Mouse (Mus musculus) lung, embryonic 16.5 days (tissue): Measurements from ENCODE around the gene Lrrc75b. TPM values are rescaled to one million over a fixed set of nuclear protein-coding genes. Genes with fewer than 3 reads are reported as not detected.
"Not testable (repeated sequence)": the region's sequence is repeated elsewhere in the genome, so short reads cannot be mapped to it uniquely, and the experiment has no call there.

ENCODE experiments used
- ATAC-seq: fragments of 200-750 bp; cut with Nextera tagmentation; 2 replicates; pipeline ENCODE4 v1.8.0; 2017; ENCODE audit warnings: low read depth, mild to moderate bottlenecking, moderate library complexity
- H3K27ac ChIP-seq: fragments of 300-500 bp; sonication (generic); 2 replicates; pipeline ENCODE4 v1.5.1; 2014; ENCODE audit warnings: mild to moderate bottlenecking, control low read depth, low read length
- H3K27me3 ChIP-seq: fragments of 300-500 bp; sonication (generic); 2 replicates; pipeline ENCODE4 v1.6.1; 2014; ENCODE audit warnings: low read depth, low read length, mixed read lengths; ENCODE audit not compliant: control insufficient read depth, insufficient read depth
- H3K36me3 ChIP-seq: fragments of 300-500 bp; sonication (generic); 2 replicates; pipeline ENCODE4 v1.6.1; 2014; ENCODE audit warnings: low read length; ENCODE audit not compliant: control insufficient read depth, insufficient read depth
- H3K4me1 ChIP-seq: fragments of 300-500 bp; sonication (generic); replicated peaks from 2 replicates; pipeline ENCODE4 v1.6.1; 2014; ENCODE audit warnings: low read length, mixed read lengths; ENCODE audit not compliant: control insufficient read depth, insufficient read depth
- H3K4me2 ChIP-seq: fragments of 300-500 bp; sonication (generic); 2 replicates; pipeline ENCODE4 v1.6.1; 2014; ENCODE audit warnings: low read depth, low read length, control low read depth
- H3K4me3 ChIP-seq: fragments of 300-500 bp; sonication (generic); 2 replicates; pipeline ENCODE4 v1.5.1; 2014; ENCODE audit warnings: mild to moderate bottlenecking, low read length, control low read depth
- H3K9ac ChIP-seq: fragments of 300-500 bp; sonication (generic); 2 replicates; pipeline ENCODE4 v1.6.1; 2014; ENCODE audit warnings: low read length, control low read depth
- H3K9me3 ChIP-seq: fragments of 300-500 bp; sonication (generic); 2 replicates; pipeline ENCODE4 v1.6.1; 2016; ENCODE audit warnings: low read length; ENCODE audit not compliant: control insufficient read depth
- WGBS: fragments of 180-500 bp; shearing (Covaris S2); extraction: QIAGEN DNeasy Blood & Tissue Kit; methylation state at CpG from one replicate; pipeline ENCODE4 v1.1.7; 2014; 5-methylcytosine and 5-hydroxymethylcytosine counted together
- polyA plus RNA-seq: library from polyadenylated mRNA; unstranded; fragments of >200 nt; fragmentation: Nextera tagmentation; extraction: Ambion mirVana; gene quantifications from 2 replicates; pipeline ENCODE4 v1.2.1, GENCODE M21; 2015

Gene Lrrc75b
- polyA plus RNA-seq, 1 experiment from 2014 or later: 1.7 TPM

- Histone ChIP-seq H3K27me3 (no peaks in the 10 kb centered on the region), H3K4me1 (no peaks in the 10 kb centered on the region), H3K4me3 (no peak overlapping the region), H3K9me3 (no peaks in the 10 kb centered on the region), H3K9ac (no peak overlapping the region), H3K4me2 (no peak overlapping the region), H3K27ac (no peak overlapping the region), H3K36me3 (no peaks in the 10 kb centered on the region)
- ATAC-seq: no peak
- 51% methylated on average over 9 of the region's 9 CpGs for WGBS
Measured at GRCm38 (mm10) chr10:75571937-75572336, 11.8 kb upstream of the Lrrc75b start.

GRCm38 (mm10) chr10:75570981-75571657 is 11.0 kb upstream of the Lrrc75b start:
- no peak overlapping the region for H3K4me3 ChIP-seq
- no peak for ATAC-seq
- no peaks in the 10 kb centered on the region for H3K27me3 ChIP-seq
- 35% methylated on average over 10 of the region's 10 CpGs for WGBS
- H3K4me1 ChIP-seq: no peaks in the 10 kb centered on the region
- no peak overlapping the region for H3K4me2 ChIP-seq
- no peaks in the 10 kb centered on the region for H3K36me3 ChIP-seq
- no peaks in the 10 kb centered on the region for H3K9me3 ChIP-seq
- no peak overlapping the region for H3K27ac ChIP-seq
- H3K9ac ChIP-seq: no peak overlapping the region

- H3K4me1 ChIP-seq: no peaks in the 10 kb centered on the region
- no peak overlapping the region for H3K9ac ChIP-seq
- 12% methylated on average over 4 of the region's 4 CpGs for WGBS
- H3K4me2 ChIP-seq: no peak overlapping the region
- no peaks in the 10 kb centered on the region for H3K36me3 ChIP-seq
- no peak overlapping the region for H3K27ac ChIP-seq
- H3K4me3 ChIP-seq: no peak overlapping the region
- ATAC-seq: no peak
- H3K27me3 ChIP-seq: no peaks in the 10 kb centered on the region
- no peaks in the 10 kb centered on the region for H3K9me3 ChIP-seq
Measured at GRCm38 (mm10) chr10:75568851-75569250, 8.7 kb upstream of the Lrrc75b start.

- peak; percentile 35; the same call in 1 of the 2 replicates for ATAC-seq
Measured at GRCm38 (mm10) chr10:75568441-75568840, 8.3 kb upstream of the Lrrc75b start.

GRCm38 (mm10) chr10:75568029-75568428 is 7.9 kb upstream of the Lrrc75b start:
- H3K4me3 ChIP-seq: no peak overlapping the region
- H3K27ac ChIP-seq: no peak overlapping the region
- no peaks in the 10 kb centered on the region for H3K27me3 ChIP-seq
- ATAC-seq: no peak
- H3K4me1 ChIP-seq: no peaks in the 10 kb centered on the region
- no peak overlapping the region for H3K4me2 ChIP-seq
- WGBS: 22% methylated on average over 5 of the region's 5 CpGs
- H3K9ac ChIP-seq: no peak overlapping the region
- no peaks in the 10 kb centered on the region for H3K36me3 ChIP-seq
- H3K9me3 ChIP-seq: no peaks in the 10 kb centered on the region

More at GRCm38 (mm10) chr10:75568441-75568840, 8.3 kb upstream of the Lrrc75b start:
- H3K4me1 ChIP-seq: no peaks in the 10 kb centered on the region
- H3K9ac ChIP-seq: no peak overlapping the region
- H3K9me3 ChIP-seq: no peaks in the 10 kb centered on the region
- no peak overlapping the region for H3K27ac ChIP-seq
- no peaks in the 10 kb centered on the region for H3K36me3 ChIP-seq
- H3K4me3 ChIP-seq: no peak overlapping the region
- no peaks in the 10 kb centered on the region for H3K27me3 ChIP-seq
- H3K4me2 ChIP-seq: 0 out of 2 replicates have a peak overlapping the region, but pooled peaks have one; percentile 1
- 6% methylated on average over 11 of the region's 11 CpGs for WGBS

- not testable (repeated sequence) for H3K4me2 ChIP-seq, H3K9ac ChIP-seq, H3K4me3 ChIP-seq, ATAC-seq, H3K36me3 ChIP-seq, H3K9me3 ChIP-seq, H3K4me1 ChIP-seq, H3K27me3 ChIP-seq, H3K27ac ChIP-seq
- 80% methylated on average over 2 of the region's 2 CpGs for WGBS
Measured at GRCm38 (mm10) chr10:75566765-75567164, 6.6 kb upstream of the Lrrc75b start.

GRCm38 (mm10) chr10:75566321-75566720 is 6.2 kb upstream of the Lrrc75b start:
- no peak overlapping the region for H3K9ac ChIP-seq
- no peak overlapping the region for H3K27ac ChIP-seq
- no peaks in the 10 kb centered on the region for H3K4me1 ChIP-seq
- ATAC-seq: no peak
- H3K9me3 ChIP-seq: no peaks in the 10 kb centered on the region
- H3K36me3 ChIP-seq: no peaks in the 10 kb centered on the region
- H3K4me2 ChIP-seq: no peak overlapping the region
- no peak overlapping the region for H3K4me3 ChIP-seq
- peaks cover 2% of the 10 kb centered on the region; the same call in 1 of the 2 replicates for H3K27me3 ChIP-seq
- 77% methylated on average over 5 of the region's 5 CpGs for WGBS

GRCm38 (mm10) chr10:75565906-75566305 is 5.8 kb upstream of the Lrrc75b start:
- Histone ChIP-seq H3K27ac (no peak overlapping the region), H3K4me1 (no peaks in the 10 kb centered on the region), H3K36me3 (no peaks in the 10 kb centered on the region), H3K4me2 (no peak overlapping the region), H3K4me3 (no peak overlapping the region), H3K27me3 (peaks cover 5% of the 10 kb centered on the region; the same call in 1 of the 2 replicates), H3K9ac (no peak overlapping the region), H3K9me3 (no peaks in the 10 kb centered on the region)
- WGBS: 62% methylated on average over 7 of the region's 7 CpGs
- 0 out of 2 replicates have a peak, but pooled peaks have one; percentile 35 for ATAC-seq

- H3K4me3 ChIP-seq: no peak overlapping the region
- H3K36me3 ChIP-seq: no peaks in the 10 kb centered on the region
- ATAC-seq: no peak
- peaks cover 9% of the 10 kb centered on the region for H3K27me3 ChIP-seq
- no peaks in the 10 kb centered on the region for H3K9me3 ChIP-seq
- no peak overlapping the region for H3K9ac ChIP-seq
- H3K4me2 ChIP-seq: no peak overlapping the region
- H3K4me1 ChIP-seq: peaks cover under 1% of the 10 kb centered on the region; the same call in 1 of the 2 replicates
- WGBS: 55% methylated on average over 6 of the region's 6 CpGs
- no peak overlapping the region for H3K27ac ChIP-seq
Measured at GRCm38 (mm10) chr10:75565436-75565835, 5.3 kb upstream of the Lrrc75b start.
